Mouse (Mus musculus) cerebellum, adult 9-11 months (tissue): ENCODE measurements around the gene B230217C12Rik.

ENCODE experiments used
- DNase-seq: peaks from one replicate; pipeline ENCODE4 v3.0.0; 2022

B230217C12Rik gene

DNA sequence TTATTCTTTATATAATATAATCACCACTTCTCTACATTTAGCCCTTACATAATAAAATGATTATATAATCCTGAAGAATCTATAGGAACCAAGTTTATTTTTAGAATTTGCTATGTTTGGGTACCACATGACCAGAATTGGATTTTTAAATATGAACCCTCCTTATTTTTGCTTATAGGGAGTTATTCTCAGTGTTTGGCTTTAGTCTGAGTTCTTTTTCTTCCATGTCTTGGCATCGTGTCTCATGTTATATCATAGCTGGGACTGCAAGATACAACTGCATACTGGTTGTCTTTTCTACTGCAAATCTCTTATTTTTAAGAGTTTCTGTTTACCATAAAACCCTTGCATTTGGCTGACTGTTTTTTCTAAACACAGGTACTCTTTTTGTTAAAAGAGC, 33.8 kb downstream of the B230217C12Rik start:
- DNase-seq, result no peak

DNA sequence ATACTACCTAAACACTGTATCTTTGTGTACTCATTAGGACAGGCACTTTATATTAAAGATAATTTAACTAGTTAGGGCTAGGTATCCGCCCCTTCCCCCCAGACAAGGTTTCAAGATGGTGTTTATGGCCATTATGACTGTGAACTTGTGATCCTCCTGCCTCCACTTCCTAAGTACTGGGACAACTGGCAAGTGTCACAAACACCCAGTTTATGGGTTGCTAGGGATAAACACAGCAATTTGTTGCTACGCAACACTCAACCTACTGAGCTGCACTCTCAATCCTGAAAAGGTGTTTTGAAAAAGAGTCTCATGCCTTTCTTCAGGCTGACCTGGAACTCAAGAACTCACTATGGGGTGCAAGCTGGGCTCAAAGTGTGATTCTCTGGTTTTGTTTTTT, 36.8 kb downstream of the B230217C12Rik start:
- no peak for DNase-seq

DNA sequence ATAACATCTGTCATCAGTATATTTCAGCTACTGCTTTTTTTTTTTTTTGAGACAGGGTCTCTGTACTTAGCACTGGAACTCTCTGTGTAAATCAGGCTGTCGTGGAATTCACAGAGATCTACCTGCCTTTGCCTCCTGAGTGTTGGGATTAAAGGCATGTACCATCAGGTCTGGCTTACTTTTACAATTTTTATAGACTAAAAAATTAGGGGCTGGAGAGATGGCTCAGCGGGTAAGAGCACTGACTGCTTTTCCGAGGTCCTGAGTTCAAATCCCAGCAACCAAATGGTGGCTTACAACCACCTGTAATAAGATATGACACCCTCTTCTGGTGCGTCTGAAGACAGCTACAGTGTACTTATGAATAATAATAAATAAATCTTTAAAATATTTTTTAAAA, 39.8 kb downstream of the B230217C12Rik start:
- no peak for DNase-seq

DNA sequence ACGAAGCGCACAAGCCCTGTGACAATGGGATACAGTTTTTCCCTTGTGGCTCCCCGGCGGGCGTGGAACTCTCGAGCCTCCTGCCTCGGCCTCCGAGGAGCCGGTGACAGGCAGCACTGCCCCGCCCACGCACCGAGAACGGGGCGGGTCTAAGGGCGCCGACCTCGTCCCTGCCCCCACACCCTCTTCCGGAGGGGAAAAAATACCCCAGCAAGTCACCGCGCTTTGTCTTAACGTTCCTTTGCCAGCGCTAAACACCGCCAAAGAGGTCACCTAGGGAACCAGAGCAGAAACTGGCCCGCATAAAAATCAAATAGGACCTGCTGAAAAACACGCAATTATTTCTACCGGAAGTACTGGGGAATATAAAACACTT, 43.0 kb downstream of the B230217C12Rik start:
- DNase-seq, result peak; percentile 82

DNA sequence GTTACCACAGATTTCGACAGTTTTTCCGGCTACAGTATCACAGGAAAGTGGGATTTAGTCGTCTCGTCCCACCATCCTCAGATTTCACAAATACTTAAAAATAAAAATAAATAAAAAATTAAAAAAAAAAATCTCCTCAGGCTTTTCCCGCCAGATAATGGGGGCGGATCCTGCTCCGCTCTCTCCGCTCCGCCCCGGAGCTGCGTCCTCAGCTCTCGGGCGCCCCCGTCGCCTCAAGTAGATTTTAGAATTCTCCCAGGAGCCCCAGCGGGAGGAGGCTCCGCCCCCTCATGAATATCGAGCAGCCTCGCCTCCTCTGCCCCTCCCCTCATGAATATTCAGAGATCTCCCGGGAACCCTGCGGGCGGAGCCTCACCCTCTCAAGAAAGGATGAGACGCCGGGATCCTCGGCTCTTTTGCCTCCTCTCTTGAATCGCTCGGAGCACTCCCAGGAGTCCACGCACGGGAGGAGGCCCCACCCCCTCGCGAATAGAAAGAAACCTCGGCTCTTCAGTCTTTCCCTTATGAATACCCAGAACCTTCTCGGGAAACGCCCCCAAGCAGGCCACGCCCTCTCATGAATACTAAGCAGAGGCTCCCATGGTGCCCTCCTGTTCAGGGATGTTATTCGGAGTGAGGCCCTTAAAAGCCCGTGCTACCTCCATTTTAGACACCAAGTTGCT, 43.5 kb downstream of the B230217C12Rik start, which contains the start of gene Fbxo47:
Gene Fbxo47 (minus strand): TSS at position 237 of the 683 bp plus-strand sequence.
- peak; percentile 99 for DNase-seq

DNA sequence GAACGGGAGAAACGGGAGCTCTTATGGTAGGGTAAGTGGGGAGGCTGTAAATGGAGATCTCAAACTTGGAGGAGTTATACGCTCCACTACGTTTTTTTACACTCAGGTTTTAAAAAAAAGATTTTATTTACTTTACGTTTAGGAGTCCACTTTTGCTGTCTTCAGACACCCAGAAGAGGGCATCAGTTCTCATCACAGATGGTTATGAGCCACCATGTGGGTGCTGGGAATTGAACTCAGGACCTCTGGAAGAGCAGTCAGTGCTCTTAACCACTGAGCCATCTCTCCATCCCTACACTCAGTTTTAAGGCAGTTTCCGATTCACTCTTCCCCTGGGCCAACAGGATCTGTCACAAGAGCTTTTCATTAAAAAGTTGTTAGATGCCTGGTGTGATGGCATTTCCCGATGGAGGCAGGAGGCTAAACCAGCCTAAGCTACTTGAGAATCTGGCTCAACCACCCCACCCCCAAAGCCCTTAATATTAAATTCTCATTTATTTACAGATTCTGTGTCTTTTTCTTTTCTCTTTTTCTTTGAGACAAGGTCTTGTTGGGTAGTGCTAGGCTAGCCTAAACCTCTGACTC, 44.1 kb downstream of the B230217C12Rik start:
- no peak for DNase-seq

DNA sequence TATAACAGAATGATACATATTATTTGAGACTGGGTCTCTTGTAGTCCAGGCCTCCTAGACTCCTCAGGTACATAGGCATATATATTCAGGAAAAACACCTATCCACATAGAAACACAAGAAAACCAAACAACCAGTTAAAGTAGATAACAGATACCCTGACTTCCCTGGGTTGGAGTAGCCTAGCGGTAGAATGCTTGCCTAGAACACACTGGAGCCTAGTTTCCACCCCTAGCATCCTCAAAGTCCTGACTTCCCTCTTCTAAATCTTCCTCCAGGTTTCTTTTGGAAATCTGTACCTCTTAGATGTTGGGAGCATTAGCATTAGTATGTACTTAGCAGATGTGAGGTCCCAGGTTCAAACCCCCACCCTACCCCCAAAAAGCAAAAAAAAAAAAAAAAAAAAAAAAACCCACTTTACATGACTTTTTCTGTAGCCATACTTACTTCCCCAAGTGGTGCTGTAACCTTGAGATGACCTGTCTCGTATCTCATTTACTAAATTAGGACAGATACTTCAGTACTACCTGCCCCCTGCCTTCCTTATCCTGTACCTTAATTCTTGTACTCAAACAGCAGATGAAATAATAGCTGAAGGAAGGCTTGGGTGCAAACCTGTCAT, 44.8 kb downstream of the B230217C12Rik start:
- DNase-seq, result no peak

DNA sequence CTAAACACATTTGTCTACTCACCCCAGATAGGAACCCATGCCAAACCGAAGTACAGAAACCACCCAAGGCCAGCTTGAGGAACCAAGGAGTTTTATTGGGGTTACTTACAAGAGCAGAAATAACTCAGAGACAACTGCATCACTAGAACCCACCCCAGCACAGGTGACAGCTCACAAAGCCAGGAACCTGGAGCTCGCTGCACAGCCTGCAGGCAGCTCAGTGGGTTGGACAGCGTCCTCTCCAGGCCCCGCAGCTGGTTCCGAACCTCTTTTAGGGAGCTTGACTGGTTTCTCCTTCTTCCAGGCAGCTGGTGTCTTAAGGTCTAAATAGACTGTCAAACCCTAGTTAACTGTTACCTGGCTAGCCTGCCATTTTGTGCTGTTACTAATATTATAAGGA, 51.2 kb downstream of the B230217C12Rik start:
- DNase-seq, result no peak
